Mouse (Mus musculus) cerebellum, adult 2 months (tissue): ENCODE measurements at regions not wholly inside any gene's neighbourhood (a gene's known extent, or its start where the extent isn't known, plus 50 kb on each side); places are given as distances from the start of the nearest gene placed in this dataset.

Experiments used
- CTCF ChIP-seq: fragments of 200-500 bp; IDR thresholded peaks from 2 replicates; pipeline ENCODE4 v1.5.1; 2011; ENCODE audit warnings: low read depth, mild to moderate bottlenecking, control low read depth, low read length, moderate library complexity, borderline replicate concordance; ENCODE audit not compliant: insufficient read depth
- POLR2A ChIP-seq: fragments of 200-500 bp; IDR thresholded peaks from 2 replicates; pipeline ENCODE4 v1.6.1; 2011; ENCODE audit warnings: low read length, control low read depth, borderline replicate concordance; ENCODE audit not compliant: insufficient read depth

GRCm38 (mm10) chr1:91663289-91663688 is 122.9 kb downstream of the Asb1 start:
- TF ChIP-seq POLR2A (no peak), CTCF (no peak)
